Mouse (Mus musculus): ENCODE results near the gene Tubb4b. TPM values are rescaled to one million over a fixed set of nuclear protein-coding genes. Genes with fewer than 3 reads are reported as not detected.
A peak's percentile ranks its signal among the peaks of the same experiment; 100 is the strongest.

The Tubb4b gene
- polyA plus RNA-seq, 1 experiment from 2014 or later = 319 TPM

DNA sequence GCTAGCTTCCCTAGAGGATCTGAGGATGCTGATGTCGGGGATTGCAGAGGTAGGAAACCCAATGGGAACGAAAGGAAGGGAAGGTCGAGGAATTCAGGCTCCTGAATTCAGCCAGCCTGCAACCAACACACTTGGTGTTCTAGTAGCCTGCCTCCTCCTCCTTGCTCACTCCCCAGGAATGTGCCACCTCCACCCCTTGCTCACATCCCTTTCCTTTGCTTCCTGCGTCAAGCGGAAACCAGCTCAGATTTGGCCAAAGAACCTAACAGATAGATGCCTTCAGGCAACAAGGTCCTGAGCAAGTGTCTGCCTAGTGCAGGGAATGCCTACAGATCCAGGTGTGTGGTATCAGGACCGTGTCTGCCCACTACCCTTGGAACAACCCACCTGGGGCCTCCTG is 47.9 kb downstream of the Tubb4b start:
- H3K27me3 ChIP-seq (ENCODE audit: control insufficient read depth, insufficient read depth, low read length) = no peaks in the 10 kb centered on the region
- H3K36me3 ChIP-seq (ENCODE audit: control insufficient read depth, insufficient read depth, low read length) = no peaks in the 10 kb centered on the region
- DNase-seq (no peak), ATAC-seq (ENCODE audit: low FRiP score, low TSS enrichment) (no peak)
- peak overlapping the region; percentile 43 for H3K4me2 ChIP-seq (ENCODE audit: low read length)
- H3K27ac ChIP-seq (replicated peaks; ENCODE audit: low read depth, low read length) = peak overlapping the region; percentile 77; the same call in 1 of the 2 replicates
- H3K4me1 ChIP-seq (ENCODE audit: control insufficient read depth, insufficient read depth, low read length) = peaks cover 46% of the 10 kb centered on the region
- WGBS = 73% methylated on average over 6 of the region's 6 CpGs
- 0 out of 2 replicates have a peak overlapping the region, but pooled peaks have one; percentile 2 for H3K9ac ChIP-seq (replicated peaks; ENCODE audit: low read length)
- H3K4me3 ChIP-seq (replicated peaks; ENCODE audit: low read depth, low read length) = no peak overlapping the region
- no peaks in the 10 kb centered on the region for H3K9me3 ChIP-seq (ENCODE audit: control insufficient read depth, low read length)

DNA sequence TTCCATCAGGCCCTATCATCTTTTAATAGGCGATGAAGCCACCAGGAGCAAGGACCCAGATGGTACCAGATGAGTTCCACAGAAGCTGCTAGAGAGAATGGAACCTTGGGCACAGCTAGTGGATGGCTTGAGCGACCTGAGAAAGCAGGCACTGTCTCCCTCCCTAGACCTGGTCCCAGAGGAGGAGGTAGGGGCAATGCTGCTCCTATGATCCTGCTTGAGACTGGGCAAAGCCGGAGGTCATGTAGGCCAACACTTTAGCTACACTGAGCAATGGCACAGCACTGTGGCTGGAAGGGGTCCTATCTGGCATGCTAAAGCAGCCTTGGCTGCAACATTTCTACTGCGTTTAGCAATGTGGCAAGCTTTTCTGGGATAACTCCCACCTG is 48.8 kb downstream of the Tubb4b start:
- DNase-seq (no peak), ATAC-seq (ENCODE audit: low FRiP score, low TSS enrichment) (no peak)
- no peak overlapping the region for H3K27ac ChIP-seq (replicated peaks; ENCODE audit: low read depth, low read length)
- no peak overlapping the region for H3K9ac ChIP-seq (replicated peaks; ENCODE audit: low read length)
- WGBS = 79% methylated on average over 4 of the region's 4 CpGs
- H3K4me3 ChIP-seq (replicated peaks; ENCODE audit: low read depth, low read length) = no peak overlapping the region
- no peaks in the 10 kb centered on the region for H3K27me3 ChIP-seq (ENCODE audit: control insufficient read depth, insufficient read depth, low read length)
- H3K9me3 ChIP-seq (ENCODE audit: control insufficient read depth, low read length) = no peaks in the 10 kb centered on the region
- H3K4me1 ChIP-seq (ENCODE audit: control insufficient read depth, insufficient read depth, low read length) = peaks cover 46% of the 10 kb centered on the region
- H3K4me2 ChIP-seq (ENCODE audit: low read length) = no peak overlapping the region
- H3K36me3 ChIP-seq (ENCODE audit: control insufficient read depth, insufficient read depth, low read length) = no peaks in the 10 kb centered on the region

DNA sequence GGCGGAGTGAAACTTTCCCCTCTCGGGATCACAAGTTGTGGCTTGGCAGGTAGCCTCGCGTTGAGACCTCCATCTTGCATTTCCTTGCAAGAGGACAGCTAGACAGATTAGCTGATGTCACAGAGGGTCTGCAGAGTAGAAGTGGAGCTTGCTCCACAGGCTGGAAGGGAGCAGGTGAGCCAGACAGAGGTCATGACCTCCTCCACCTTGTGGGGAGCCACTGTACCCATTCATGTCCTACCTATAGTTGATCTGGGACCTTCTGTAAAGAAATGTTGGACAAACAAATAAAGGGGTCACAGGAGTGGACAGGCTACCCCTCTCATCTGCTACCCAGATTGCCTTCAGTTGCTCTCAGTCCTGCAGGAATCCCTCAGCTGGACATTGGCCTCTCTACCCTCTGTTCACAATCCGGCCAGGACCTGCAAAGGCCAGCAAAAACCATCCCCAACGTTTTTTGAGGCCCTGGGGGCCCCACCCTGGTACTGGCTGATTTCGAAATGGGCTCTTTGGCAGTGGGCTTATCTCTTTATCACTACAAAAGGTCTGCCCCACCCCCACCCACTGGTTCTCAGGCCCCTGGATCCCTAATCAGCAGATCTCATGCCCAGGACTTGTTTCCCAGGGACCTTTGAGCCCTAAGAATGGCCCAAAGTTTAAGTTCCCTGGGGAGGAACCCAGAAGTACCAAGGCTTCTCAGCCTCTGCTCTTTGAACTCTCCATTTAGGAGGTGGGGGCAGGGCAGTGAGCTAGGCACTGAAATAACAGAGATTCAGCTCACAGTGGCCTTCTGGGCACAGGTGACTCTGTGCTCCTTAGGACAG is 49.4 kb downstream of the Tubb4b start:
- whole genome bisulfite sequencing = 56% methylated on average over 7 of the region's 7 CpGs
- H3K9me3 ChIP-seq (ENCODE audit: control insufficient read depth, low read length) = no peaks in the 10 kb centered on the region
- DNase-seq (no peak), ATAC-seq (ENCODE audit: low FRiP score, low TSS enrichment) (no peak)
- no peak overlapping the region for H3K9ac ChIP-seq (replicated peaks; ENCODE audit: low read length)
- no peak overlapping the region for H3K4me2 ChIP-seq (ENCODE audit: low read length)
- H3K4me3 ChIP-seq (replicated peaks; ENCODE audit: low read depth, low read length) = no peak overlapping the region
- peaks cover 45% of the 10 kb centered on the region for H3K4me1 ChIP-seq (ENCODE audit: control insufficient read depth, insufficient read depth, low read length)
- H3K27ac ChIP-seq (replicated peaks; ENCODE audit: low read depth, low read length) = no peak overlapping the region
- no peaks in the 10 kb centered on the region for H3K36me3 ChIP-seq (ENCODE audit: control insufficient read depth, insufficient read depth, low read length)
- H3K27me3 ChIP-seq (ENCODE audit: control insufficient read depth, insufficient read depth, low read length) = no peaks in the 10 kb centered on the region

DNA sequence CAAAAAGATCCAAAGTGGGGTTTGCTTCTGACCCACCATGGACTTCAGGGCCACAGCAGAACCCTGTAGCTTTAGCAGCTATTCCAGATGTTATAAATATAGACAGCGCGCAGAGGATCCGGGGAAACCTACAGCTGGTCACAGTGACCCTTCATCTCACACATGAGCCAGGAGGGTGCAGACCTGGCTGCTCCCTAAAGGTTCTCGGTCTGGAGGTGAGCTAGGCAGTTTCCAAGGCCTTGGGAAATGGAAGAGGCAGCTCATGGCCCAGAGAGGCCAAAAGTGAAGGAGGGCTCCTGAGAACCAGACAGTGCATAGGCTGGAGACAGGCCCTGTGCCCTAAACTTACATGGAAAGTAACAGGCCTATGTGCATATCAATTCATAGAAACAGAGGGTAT is 50.7 kb downstream of the Tubb4b start:
- H3K9ac ChIP-seq (replicated peaks; ENCODE audit: low read length) = no peak overlapping the region
- DNase-seq (no peak), ATAC-seq (ENCODE audit: low FRiP score, low TSS enrichment) (no peak)
- H3K4me3 ChIP-seq (replicated peaks; ENCODE audit: low read depth, low read length) = no peak overlapping the region
- no peaks in the 10 kb centered on the region for H3K9me3 ChIP-seq (ENCODE audit: control insufficient read depth, low read length)
- no peaks in the 10 kb centered on the region for H3K36me3 ChIP-seq (ENCODE audit: control insufficient read depth, insufficient read depth, low read length)
- WGBS = 95% methylated on average over 4 of the region's 4 CpGs
- no peak overlapping the region for H3K27ac ChIP-seq (replicated peaks; ENCODE audit: low read depth, low read length)
- H3K4me2 ChIP-seq (ENCODE audit: low read length) = no peak overlapping the region
- peaks cover 45% of the 10 kb centered on the region for H3K4me1 ChIP-seq (ENCODE audit: control insufficient read depth, insufficient read depth, low read length)
- H3K27me3 ChIP-seq (ENCODE audit: control insufficient read depth, insufficient read depth, low read length) = no peaks in the 10 kb centered on the region

DNA sequence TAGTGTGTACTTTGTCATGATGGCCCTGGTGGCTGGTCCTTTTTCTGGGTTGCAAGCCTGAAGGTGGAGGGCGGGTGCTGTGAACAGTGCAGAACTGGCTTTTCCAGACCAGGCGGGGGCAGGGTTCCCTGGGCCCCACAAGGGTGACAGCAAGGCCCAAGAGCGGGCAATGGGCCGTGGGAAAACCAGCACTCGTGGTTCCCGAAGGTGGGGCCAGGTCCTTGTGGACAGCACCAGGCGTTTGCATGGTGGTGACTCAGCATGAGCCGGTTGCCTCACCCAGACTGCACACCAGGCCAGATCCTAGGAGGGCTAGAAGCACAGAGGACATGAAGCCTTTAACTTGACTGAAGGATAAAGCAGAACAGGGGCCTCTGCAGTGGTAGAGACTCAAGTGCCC is 51.9 kb downstream of the Tubb4b start:
- no peak overlapping the region for H3K4me3 ChIP-seq (replicated peaks; ENCODE audit: low read depth, low read length)
- H3K9ac ChIP-seq (replicated peaks; ENCODE audit: low read length) = no peak overlapping the region
- H3K36me3 ChIP-seq (ENCODE audit: control insufficient read depth, insufficient read depth, low read length) = no peaks in the 10 kb centered on the region
- H3K4me1 ChIP-seq (ENCODE audit: control insufficient read depth, insufficient read depth, low read length) = peaks cover 39% of the 10 kb centered on the region
- WGBS = 75% methylated on average over 8 of the region's 8 CpGs
- no peaks in the 10 kb centered on the region for H3K9me3 ChIP-seq (ENCODE audit: control insufficient read depth, low read length)
- H3K27me3 ChIP-seq (ENCODE audit: control insufficient read depth, insufficient read depth, low read length) = no peaks in the 10 kb centered on the region
- DNase-seq (no peak), ATAC-seq (ENCODE audit: low FRiP score, low TSS enrichment) (no peak)
- H3K4me2 ChIP-seq (ENCODE audit: low read length) = no peak overlapping the region
- no peak overlapping the region for H3K27ac ChIP-seq (replicated peaks; ENCODE audit: low read depth, low read length)

Other genes starting within 250 kb of the Tubb4b start
- gene Mrpl41, start 249.6 kb downstream of the Tubb4b start, polyA plus RNA-seq (2014; fragmentation: Nextera tagmentation; extraction: Ambion mirVana) = 160 and 178 TPM in 2 replicates
- gene Pnpla7, start 248.7 kb downstream of the Tubb4b start, polyA plus RNA-seq (2014; fragmentation: Nextera tagmentation; extraction: Ambion mirVana) = 2.3 and 4.4 TPM in 2 replicates
- 99.3 and 125 TPM in 2 replicates for gene Nsmf, start 170.3 kb downstream of the Tubb4b start, polyA plus RNA-seq (2014; fragmentation: Nextera tagmentation; extraction: Ambion mirVana)
- not detected in 2 replicates for gene Entpd8, start 144.4 kb downstream of the Tubb4b start, polyA plus RNA-seq (2014; fragmentation: Nextera tagmentation; extraction: Ambion mirVana)
- not detected in 2 replicates for gene Noxa1, start 129.6 kb downstream of the Tubb4b start, polyA plus RNA-seq (2014; fragmentation: Nextera tagmentation; extraction: Ambion mirVana)
- gene Nrarp, start 43.9 kb downstream of the Tubb4b start, polyA plus RNA-seq (2014; fragmentation: Nextera tagmentation; extraction: Ambion mirVana) = 13.0 and 20.8 TPM in 2 replicates
- gene Tor4a, start 27.8 kb downstream of the Tubb4b start, polyA plus RNA-seq (2014; fragmentation: Nextera tagmentation; extraction: Ambion mirVana) = 0.66 and 1.1 TPM in 2 replicates
- 82.6 and 98.7 TPM in 2 replicates for gene Nelfb, start 13.2 kb downstream of the Tubb4b start, polyA plus RNA-seq (2014; fragmentation: Nextera tagmentation; extraction: Ambion mirVana)
- 0.16 TPM in 1 of 2 replicates, not detected in the other for gene Stpg3, start 10.1 kb downstream of the Tubb4b start, polyA plus RNA-seq (2014; fragmentation: Nextera tagmentation; extraction: Ambion mirVana)
- not detected in 2 replicates for gene Fam166a, start 6.0 kb downstream of the Tubb4b start, polyA plus RNA-seq (2014; fragmentation: Nextera tagmentation; extraction: Ambion mirVana)
- gene Slc34a3, start 9.7 kb upstream of the Tubb4b start, polyA plus RNA-seq (2014; fragmentation: Nextera tagmentation; extraction: Ambion mirVana) = not detected in 2 replicates
- gene Rnf224, start 12.1 kb upstream of the Tubb4b start, polyA plus RNA-seq (2014; fragmentation: Nextera tagmentation; extraction: Ambion mirVana) = not detected in 2 replicates
- 138 and 147 TPM in 2 replicates for gene Rnf208, start 17.6 kb upstream of the Tubb4b start, polyA plus RNA-seq (2014; fragmentation: Nextera tagmentation; extraction: Ambion mirVana)
- not detected in 2 replicates for gene Cysrt1, start 17.8 kb upstream of the Tubb4b start, polyA plus RNA-seq (2014; fragmentation: Nextera tagmentation; extraction: Ambion mirVana)
- gene AL732309.1, start 22.2 kb upstream of the Tubb4b start, polyA plus RNA-seq (2014; fragmentation: Nextera tagmentation; extraction: Ambion mirVana) = 3.7 and 5.1 TPM in 2 replicates
- 11.3 and 12.9 TPM in 2 replicates for gene Tmem203, start 30.7 kb upstream of the Tubb4b start, polyA plus RNA-seq (2014; fragmentation: Nextera tagmentation; extraction: Ambion mirVana)
- gene Tprn, start 37.9 kb upstream of the Tubb4b start, polyA plus RNA-seq (2014; fragmentation: Nextera tagmentation; extraction: Ambion mirVana) = 13.1 and 13.3 TPM in 2 replicates
- 196 TPM in 2 replicates for gene Ssna1, start 47.7 kb upstream of the Tubb4b start, polyA plus RNA-seq (2014; fragmentation: Nextera tagmentation; extraction: Ambion mirVana)
- 112 and 117 TPM in 2 replicates for gene Anapc2, start 47.8 kb upstream of the Tubb4b start, polyA plus RNA-seq (2014; fragmentation: Nextera tagmentation; extraction: Ambion mirVana)
- gene Tmem210, start 63.4 kb upstream of the Tubb4b start, polyA plus RNA-seq (2014; fragmentation: Nextera tagmentation; extraction: Ambion mirVana) = not detected in 2 replicates
- gene Lrrc26, start 65.2 kb upstream of the Tubb4b start, polyA plus RNA-seq (2014; fragmentation: Nextera tagmentation; extraction: Ambion mirVana) = 0.30 TPM in 1 of 2 replicates, not detected in the other
- 40.5 and 41.3 TPM in 2 replicates for gene Grin1, start 94.5 kb upstream of the Tubb4b start, polyA plus RNA-seq (2014; fragmentation: Nextera tagmentation; extraction: Ambion mirVana)
- 71.2 and 78.7 TPM in 2 replicates for gene Man1b1, start 107.6 kb upstream of the Tubb4b start, polyA plus RNA-seq (2014; fragmentation: Nextera tagmentation; extraction: Ambion mirVana)
- gene Dpp7, start 131.7 kb upstream of the Tubb4b start, polyA plus RNA-seq (2014; fragmentation: Nextera tagmentation; extraction: Ambion mirVana) = 19.2 and 19.8 TPM in 2 replicates
- 2.6 and 5.3 TPM in 2 replicates for gene Uap1l1, start 141.0 kb upstream of the Tubb4b start, polyA plus RNA-seq (2014; fragmentation: Nextera tagmentation; extraction: Ambion mirVana)
- gene Sapcd2, start 147.6 kb upstream of the Tubb4b start, polyA plus RNA-seq (2014; fragmentation: Nextera tagmentation; extraction: Ambion mirVana) = 13.0 and 15.4 TPM in 2 replicates
- gene Entpd2, start 171.2 kb upstream of the Tubb4b start, polyA plus RNA-seq (2014; fragmentation: Nextera tagmentation; extraction: Ambion mirVana) = 2.0 and 2.1 TPM in 2 replicates
- gene Npdc1, start 174.6 kb upstream of the Tubb4b start, polyA plus RNA-seq (2014; fragmentation: Nextera tagmentation; extraction: Ambion mirVana) = 374 and 422 TPM in 2 replicates
- gene Fut7, start 198.6 kb upstream of the Tubb4b start, polyA plus RNA-seq (2014; fragmentation: Nextera tagmentation; extraction: Ambion mirVana) = 0.17 and 0.26 TPM in 2 replicates
- gene Abca2, start 204.0 kb upstream of the Tubb4b start, polyA plus RNA-seq (2014; fragmentation: Nextera tagmentation; extraction: Ambion mirVana) = 16.9 and 17.7 TPM in 2 replicates
- 1.7 and 1.9 TPM in 2 replicates for gene Clic3, start 232.1 kb upstream of the Tubb4b start, polyA plus RNA-seq (2014; fragmentation: Nextera tagmentation; extraction: Ambion mirVana)
- gene Paxx, start 236.4 kb upstream of the Tubb4b start, polyA plus RNA-seq (2014; fragmentation: Nextera tagmentation; extraction: Ambion mirVana) = 95.4 and 126 TPM in 2 replicates
- gene Ptgds, start 245.3 kb upstream of the Tubb4b start, polyA plus RNA-seq (2014; fragmentation: Nextera tagmentation; extraction: Ambion mirVana) = 3.7 and 71.9 TPM in 2 replicates